Mouse (Mus musculus): ENCODE measurements at regions not wholly inside any gene's neighbourhood (a gene's known extent, or its start where the extent isn't known, plus 50 kb on each side); places are given as distances from the start of the nearest gene placed in this dataset.

DNA sequence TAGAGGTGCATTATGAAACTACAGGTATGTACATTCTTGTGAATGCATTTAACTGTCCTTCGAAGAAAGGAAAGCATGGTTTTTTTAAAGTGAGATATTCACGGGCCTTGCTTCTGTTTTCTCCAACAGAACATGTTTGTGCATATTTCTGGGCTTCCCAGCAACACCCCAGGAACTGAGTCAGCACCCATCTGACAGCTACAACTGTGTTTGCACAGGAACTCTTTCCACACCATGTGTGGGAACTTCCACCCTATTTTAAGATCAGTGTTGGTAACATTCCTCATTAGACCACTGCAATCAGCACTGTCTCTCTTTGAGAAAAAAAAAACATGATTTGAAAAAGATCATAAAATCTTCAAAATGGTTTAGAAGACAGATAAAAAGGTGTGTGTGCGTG, 538.6 kb upstream of the Gm10306 start:
- TF ChIP-seq POLR2A (IDR thresholded peaks at IDR 0.05; ENCODE audit: insufficient read depth, low read length): no peak
- TF ChIP-seq CTCF (IDR thresholded peaks at IDR 0.05; ENCODE audit: low read depth, low read length): no peak
- no peak for TF ChIP-seq EP300 (IDR thresholded peaks at IDR 0.05; ENCODE audit: insufficient read depth, low read depth, low read length)

Measured in ES-Bruce4 (cell line).